ENCODE assay signal across 9 mouse cellular contexts in genomic region chr6:87466221-87466620, GRCm38 (mm10). TPM values are rescaled to one million over a fixed set of nuclear protein-coding genes. Genes with fewer than 3 reads are reported as not detected.
DNase-seq lines count a peak whose midpoint lies in the region; ATAC-seq and TF ChIP-seq lines count a peak whose summit lies in the region.
"Had no signal": no experiment of that assay in that cellular context is flagged by ENCODE, and none has a peak within 500 bp of the region (broad histone marks: within the 10 kb centered on the region; RNA-seq: fewer than 3 reads in every experiment).

No protein-coding gene starts in this region.

- no peak for ATAC-seq in forebrain, postnatal 0 days

- no peak overlapping the region for H3K4me3 ChIP-seq in forebrain, postnatal 0 days (ENCODE audit: low read depth, low read length)
- peak overlapping the region; percentile 20 for H3K4me3 ChIP-seq in hindbrain, embryonic 10.5 days
- H3K4me3 ChIP-seq: megakaryocyte, embryonic 14.5 days had no signal

- no peak overlapping the region for H3K9ac ChIP-seq in forebrain, postnatal 0 days

- H3K27me3 ChIP-seq in forebrain, postnatal 0 days (ENCODE audit: insufficient read depth, low read length), result no peaks in the 10 kb centered on the region
- no peaks in the 10 kb centered on the region; the same call in 1 of the 2 replicates for H3K27me3 ChIP-seq in hindbrain, embryonic 10.5 days (ENCODE audit: insufficient read depth, poor library complexity, severe bottlenecking)
- H3K27me3 ChIP-seq: megakaryocyte, embryonic 14.5 days had no signal

- H3K27ac ChIP-seq in forebrain, postnatal 0 days (ENCODE audit: low read depth, low read length), result no peak overlapping the region
- H3K27ac ChIP-seq in hindbrain, embryonic 10.5 days, result peak overlapping the region; percentile 56; the same call in 1 of the 2 replicates

- peak; percentile 72 for TF ChIP-seq CTCF in forebrain, postnatal 0 days (IDR thresholded peaks at IDR 0.05; ENCODE audit: low read depth)

- no peaks in the 10 kb centered on the region for H3K36me3 ChIP-seq in forebrain, postnatal 0 days (ENCODE audit: insufficient read depth)
- no peaks in the 10 kb centered on the region for H3K36me3 ChIP-seq in hindbrain, embryonic 10.5 days

- DNase-seq in MEL-GATA-1-ER (ENCODE audit: extremely low read depth, low read depth), result peak; percentile 16
- DNase-seq in cerebellum, adult 11-12 months, result peak; percentile 8
- DNase-seq in forebrain, postnatal 0 days, result peak; percentile 58
- DNase-seq in hindbrain, embryonic 10.5 days (ENCODE audit: low spot score), result peak; percentile 83
- peak; percentile 31 for DNase-seq in layer of hippocampus, adult 9-10 months (ENCODE audit: low spot score)
- peak; percentile 64 to 76 for DNase-seq in lung, postnatal 4 days
- peak; percentile 55 to 57 for DNase-seq in right cerebral cortex, adult 2 months (ENCODE audit: low spot score in 2 of 2)
- DNase-seq in urinary bladder, postnatal 36 days (ENCODE audit: low spot score in 2 of 2), result peak; percentile 67 to 70

- 16% methylated on average over 12 of the region's 12 CpGs for WGBS in forebrain, postnatal 0 days
- WGBS in hindbrain, embryonic 10.5 days, result 10% methylated on average over 12 of the region's 12 CpGs

- peak overlapping the region; percentile 24 for H3K4me2 ChIP-seq in forebrain, postnatal 0 days (ENCODE audit: low read depth)

- H3K9me3 ChIP-seq in forebrain, postnatal 0 days (ENCODE audit: low read length), result no peaks in the 10 kb centered on the region
- H3K9me3 ChIP-seq in hindbrain, embryonic 10.5 days, result 0 out of 2 replicates have a peak, but pooled peaks cover 2% of the 10 kb centered on the region
- H3K9me3 ChIP-seq: megakaryocyte, embryonic 14.5 days had no signal

- H3K4me1 ChIP-seq in forebrain, postnatal 0 days (ENCODE audit: insufficient read depth), result no peaks in the 10 kb centered on the region
- H3K4me1 ChIP-seq in hindbrain, embryonic 10.5 days (replicated peaks), result peaks cover 6% of the 10 kb centered on the region

RNA-seq across cellular contexts. Expression of gene Bmp10, which starts 37.4 kb away (rescaled TPM):
- 0.08 TPM in 1 of 2 replicates, not detected in the other for total RNA-seq in forebrain, postnatal 0 days (2014; rRNA removed)
- polyA plus RNA-seq in forebrain, postnatal 0 days (2015; fragmentation: Nextera tagmentation; extraction: Ambion mirVana), result not detected in 2 replicates
- not detected in 2 replicates for polyA plus RNA-seq in hindbrain, embryonic 10.5 days (2016; fragmentation: Nextera tagmentation; extraction: Ambion mirVana)

Comparison
In these comparisons a context has a peak if more than half of its experiments do, and no peak if none do; other contexts are left out.
1. DNase-seq: peak in every context shown above with its lines; median percentile 83 in hindbrain, embryonic 10.5 days; 70 in lung, postnatal 4 days; 68 in urinary bladder, postnatal 36 days; 58 in forebrain, postnatal 0 days; 56 in right cerebral cortex, adult 2 months; 31 in layer of hippocampus, adult 9-10 months; 16 in MEL-GATA-1-ER; 8 in cerebellum, adult 11-12 months.